Mouse (Mus musculus) forebrain, embryonic 14.5 days (tissue): ENCODE results near the gene Smdt1. TPM values are rescaled to one million over a fixed set of nuclear protein-coding genes. Genes with fewer than 3 reads are reported as not detected.

Source experiments
- ATAC-seq: fragments of 200-750 bp; cut with Nextera tagmentation; 2 replicates; pipeline ENCODE4 v1.8.0; 2017; ENCODE audit warnings: mild to moderate bottlenecking, moderate library complexity
- DNase-seq: peaks from one replicate; pipeline ENCODE4 v3.0.0-alpha.2; 2015; ENCODE audit warnings: low spot score
- H3K27ac ChIP-seq: fragments of 300-500 bp; sonication (generic); 2 replicates; pipeline ENCODE4 v1.5.1; 2014; ENCODE audit warnings: low read depth, mild to moderate bottlenecking, control low read depth, low read length, moderate library complexity
- H3K27me3 ChIP-seq: fragments of 300-500 bp; sonication (generic); replicated peaks from 2 replicates; pipeline ENCODE4 v1.6.1; 2014; ENCODE audit warnings: low read length, control low read depth, mixed read lengths; ENCODE audit not compliant: control insufficient read depth, insufficient read depth
- H3K36me3 ChIP-seq: fragments of 300-500 bp; sonication (generic); 2 replicates; pipeline ENCODE4 v1.6.1; 2014; ENCODE audit warnings: low read length, control low read depth; ENCODE audit not compliant: control insufficient read depth, insufficient read depth
- H3K4me1 ChIP-seq: fragments of 300-500 bp; sonication (generic); 2 replicates; pipeline ENCODE4 v1.6.1; 2014; ENCODE audit warnings: antibody characterized with exemption, low read length, control low read depth; ENCODE audit not compliant: control insufficient read depth, insufficient read depth
- H3K4me2 ChIP-seq: fragments of 300-500 bp; sonication (generic); 2 replicates; pipeline ENCODE4 v1.6.1; 2014; ENCODE audit warnings: mild to moderate bottlenecking, control low read depth, low read length
- H3K4me3 ChIP-seq: fragments of 300-500 bp; sonication (generic); 2 replicates; pipeline ENCODE4 v1.5.1; 2014; ENCODE audit warnings: low read depth, low read length, control low read depth
- H3K9ac ChIP-seq: fragments of 300-500 bp; sonication (generic); 2 replicates; pipeline ENCODE4 v1.6.1; 2014; ENCODE audit warnings: mild to moderate bottlenecking, low read length, control low read depth, moderate library complexity
- H3K9me3 ChIP-seq: fragments of 300-500 bp; sonication (generic); replicated peaks from 2 replicates; pipeline ENCODE4 v1.6.1; 2016; ENCODE audit warnings: low read length, control low read depth, mixed read lengths; ENCODE audit not compliant: control insufficient read depth
- WGBS: fragments of 180-500 bp; shearing (Covaris S2); extraction: QIAGEN DNeasy Blood & Tissue Kit; methylation state at CpG from one replicate; pipeline ENCODE4 v1.1.7; 2014; 5-methylcytosine and 5-hydroxymethylcytosine counted together
- polyA plus RNA-seq: library from polyadenylated mRNA; unstranded; fragments of >200 nt; fragmentation: Nextera tagmentation; extraction: Ambion mirVana; gene quantifications from 2 replicates; pipeline ENCODE4 v1.2.1, GENCODE M21; 2014

Gene Smdt1
- polyA plus RNA-seq, 1 experiment from 2014 or later = 326 TPM

- peak overlapping the region; percentile 22; the same call in 1 of the 2 replicates for H3K4me3 ChIP-seq
- ATAC-seq (no peak), DNase-seq (no peak)
- H3K4me1 ChIP-seq = peaks cover 9% of the 10 kb centered on the region; the same call in 1 of the 2 replicates
- H3K4me2 ChIP-seq = peak overlapping the region; percentile 51
- peak overlapping the region; percentile 65; the same call in 1 of the 2 replicates for H3K9ac ChIP-seq
- H3K27me3 ChIP-seq = peaks cover 17% of the 10 kb centered on the region
- H3K9me3 ChIP-seq = no peaks in the 10 kb centered on the region
- H3K27ac ChIP-seq = no peak overlapping the region
- 49% methylated on average over 21 of the region's 21 CpGs for WGBS
- peaks cover 9% of the 10 kb centered on the region for H3K36me3 ChIP-seq
These were observed 1.8 kb downstream of the Smdt1 start for GRCm38 (mm10) chr15:82340414-82341035.

- DNase-seq (no peak), ATAC-seq (no peak)
- peaks cover 9% of the 10 kb centered on the region; the same call in 1 of the 2 replicates for H3K4me1 ChIP-seq
- H3K4me3 ChIP-seq = peak overlapping the region; percentile 22
- peak overlapping the region; percentile 65 for H3K9ac ChIP-seq
- peaks cover 17% of the 10 kb centered on the region for H3K27me3 ChIP-seq
- 4% methylated on average over 35 of the region's 40 CpGs for WGBS
- H3K4me2 ChIP-seq = peak overlapping the region; percentile 51
- 0 out of 2 replicates have a peak, but pooled peaks cover 5% of the 10 kb centered on the region for H3K36me3 ChIP-seq
- peak overlapping the region; percentile 5; the same call in 1 of the 2 replicates for H3K27ac ChIP-seq
- H3K9me3 ChIP-seq = no peaks in the 10 kb centered on the region
These were observed 2.3 kb downstream of the Smdt1 start for GRCm38 (mm10) chr15:82341036-82341501.

- ATAC-seq = no peak
- Histone ChIP-seq H3K4me1 (peaks cover 12% of the 10 kb centered on the region), H3K4me3 (no peak overlapping the region), H3K27me3 (peaks cover 17% of the 10 kb centered on the region), H3K4me2 (peak overlapping the region; percentile 51; the same call in 1 of the 2 replicates), H3K27ac (no peak overlapping the region), H3K36me3 (no peaks in the 10 kb centered on the region), H3K9ac (peak overlapping the region; percentile 65; the same call in 1 of the 2 replicates), H3K9me3 (no peaks in the 10 kb centered on the region)
- no peak for DNase-seq
- 74% methylated on average over 15 of the region's 15 CpGs for WGBS
These were observed 3.1 kb downstream of the Smdt1 start for GRCm38 (mm10) chr15:82341675-82342542.

- WGBS = 79% methylated on average over 5 of the region's 5 CpGs
- H3K27me3 ChIP-seq = peaks cover 17% of the 10 kb centered on the region
- H3K9ac ChIP-seq = no peak overlapping the region
- H3K27ac ChIP-seq = no peak overlapping the region
- DNase-seq (no peak), ATAC-seq (no peak)
- H3K4me1 ChIP-seq = peaks cover 17% of the 10 kb centered on the region
- H3K4me2 ChIP-seq = no peak overlapping the region
- no peaks in the 10 kb centered on the region for H3K9me3 ChIP-seq
- no peaks in the 10 kb centered on the region for H3K36me3 ChIP-seq
- H3K4me3 ChIP-seq = no peak overlapping the region
These were observed 3.8 kb downstream of the Smdt1 start for GRCm38 (mm10) chr15:82342543-82342935.

GRCm38 (mm10) chr15:82343368-82344287 lies 4.9 kb downstream of the Smdt1 start:
- Histone ChIP-seq H3K4me3 (no peak overlapping the region), H3K9me3 (no peaks in the 10 kb centered on the region), H3K9ac (no peak overlapping the region), H3K4me1 (peaks cover 11% of the 10 kb centered on the region), H3K36me3 (peaks cover 10% of the 10 kb centered on the region), H3K4me2 (no peak overlapping the region), H3K27ac (no peak overlapping the region), H3K27me3 (peaks cover 17% of the 10 kb centered on the region)
- DNase-seq (no peak), ATAC-seq (no peak)
- 93% methylated on average over 27 of the region's 27 CpGs for WGBS

GRCm38 (mm10) chr15:82344971-82345370 lies 6.2 kb downstream of the Smdt1 start:
- H3K27me3 ChIP-seq = peaks cover 12% of the 10 kb centered on the region

GRCm38 (mm10) chr15:82345820-82346470 lies 7.2 kb downstream of the Smdt1 start:
- peaks cover 34% of the 10 kb centered on the region for H3K36me3 ChIP-seq
- H3K27me3 ChIP-seq = peaks cover 2% of the 10 kb centered on the region
- peak overlapping the region; percentile 49 for H3K4me3 ChIP-seq
- H3K4me1 ChIP-seq = peaks cover 11% of the 10 kb centered on the region
- H3K9ac ChIP-seq = peak overlapping the region; percentile 66
- H3K4me2 ChIP-seq = peak overlapping the region; percentile 89
- peak overlapping the region; percentile 82 for H3K27ac ChIP-seq
- peak; percentile 98 for ATAC-seq
- WGBS = 1% methylated on average over 51 of the region's 51 CpGs
- DNase-seq = peak; percentile 99
- H3K9me3 ChIP-seq = no peaks in the 10 kb centered on the region

More at GRCm38 (mm10) chr15:82344971-82345370, 6.2 kb downstream of the Smdt1 start:
- Histone ChIP-seq H3K4me3 (no peak overlapping the region), H3K4me2 (no peak overlapping the region), H3K9me3 (no peaks in the 10 kb centered on the region), H3K27ac (no peak overlapping the region), H3K9ac (no peak overlapping the region), H3K4me1 (peaks cover 11% of the 10 kb centered on the region), H3K36me3 (peaks cover 24% of the 10 kb centered on the region)
- WGBS = 89% methylated on average over 6 of the region's 6 CpGs
- no peak for DNase-seq
- no peak for ATAC-seq
